Mouse (Mus musculus): ENCODE results near the gene S100a4. TPM values are rescaled to one million over a fixed set of nuclear protein-coding genes. Genes with fewer than 3 reads are reported as not detected.

The S100a4 gene
- total and polyA plus RNA-seq, 3 experiments = 1.1 TPM; not detected in 2

GRCm38 (mm10) chr3:90640981-90641380 is 37.4 kb downstream of the S100a4 start:
- TF ChIP-seq CTCF (conservative IDR thresholded peaks at IDR 0.05 in 1 of 2, IDR thresholded peaks at IDR 0.05 in 1 of 2; ENCODE audit: low read depth in 2 of 2, low read length in 2 of 2) (no peak), NELFE (IDR thresholded peaks at IDR 0.05; ENCODE audit: low read depth, low read length) (no peak), HCFC1 (IDR thresholded peaks at IDR 0.05; ENCODE audit: low read depth, low read length) (no peak), RAD21 (IDR thresholded peaks at IDR 0.05; ENCODE audit: low read depth, low read length) (no peak), CHD2 (IDR thresholded peaks at IDR 0.05; ENCODE audit: low read length) (no peak), GABPA (IDR thresholded peaks at IDR 0.05; ENCODE audit: insufficient replicate concordance, low read depth, low read length) (no peak)
- in situ Hi-C loops (cut with MboI; ENCODE audit: low pct_ligation_motif_present, low pct_unique_long_range_greater_than_20kb, low sequenced_read_pairs) = no loop called here

GRCm38 (mm10) chr3:90644220-90644619 is 40.6 kb downstream of the S100a4 start:
- no peak overlapping the region for H3K9ac ChIP-seq (ENCODE audit: insufficient read depth, low read depth)
- peak; percentile 61 for DNase-seq (ENCODE audit: extremely low read depth)
- H3K27me3 ChIP-seq (replicated peaks) = peaks cover 43% of the 10 kb centered on the region
- H3K79me2 ChIP-seq (replicated peaks; ENCODE audit: control insufficient read depth, extremely low read depth, insufficient read depth, poor library complexity, severe bottlenecking) = no peaks in the 10 kb centered on the region
- no peak overlapping the region for H3K4me2 ChIP-seq (ENCODE audit: insufficient read depth, low read depth, poor library complexity, severe bottlenecking)
- no peak overlapping the region for H3K27ac ChIP-seq (ENCODE audit: insufficient read depth, low read depth)
- in situ Hi-C loops (cut with MboI; ENCODE audit: low pct_ligation_motif_present, low pct_unique_long_range_greater_than_20kb, low sequenced_read_pairs) (no loop called here), dilution Hi-C loops (cut with MboI; ENCODE audit: extremely low pct_ligation_motif_present, extremely low pct_unique_long_range_greater_than_20kb, low sequenced_read_pairs) (no loop called here)
- H3K4me1 ChIP-seq (ENCODE audit: control insufficient read depth in 1 of 2, insufficient read depth in 2 of 2) = no peaks in the 10 kb centered on the region
- H3K4me3 ChIP-seq (replicated peaks in 1 of 3; ENCODE audit: low read depth in 2 of 3, low read length in 2 of 3, poor library complexity in 1 of 3) = no peak overlapping the region
- H3K9me3 ChIP-seq (replicated peaks; ENCODE audit: low read length) = no peaks in the 10 kb centered on the region
- no peaks in the 10 kb centered on the region for H3K36me3 ChIP-seq (replicated peaks in 1 of 2; ENCODE audit: control insufficient read depth in 1 of 2, insufficient read depth in 1 of 2, low read length in 1 of 2)
- no peak for TF ChIP-seq JUN (IDR thresholded peaks at IDR 0.05; ENCODE audit: insufficient read depth, low read depth, low read length)
- peak; percentile 58 for TF ChIP-seq SMC3 (IDR thresholded peaks at IDR 0.05; ENCODE audit: low read depth, low read length)
- TF ChIP-seq MEF2A (IDR thresholded peaks at IDR 0.05; ENCODE audit: borderline replicate concordance, low read depth, low read length) = no peak
- TF ChIP-seq ETS1 (conservative IDR thresholded peaks at IDR 0.05; ENCODE audit: low read depth, low read length) = no peak
- no peak for TF ChIP-seq USF1 (IDR thresholded peaks at IDR 0.05; ENCODE audit: low read depth, low read length)
- TF ChIP-seq NELFE (IDR thresholded peaks at IDR 0.05; ENCODE audit: low read depth, low read length) = no peak
- peak; percentile 73 to 77 for TF ChIP-seq CTCF (conservative IDR thresholded peaks at IDR 0.05 in 1 of 2, IDR thresholded peaks at IDR 0.05 in 1 of 2; ENCODE audit: low read depth in 2 of 2, low read length in 2 of 2)
- no peak for TF ChIP-seq GABPA (IDR thresholded peaks at IDR 0.05; ENCODE audit: insufficient replicate concordance, low read depth, low read length)
- no peak; the same call in none of the 2 replicates for TF ChIP-seq RAD21 (IDR thresholded peaks at IDR 0.05; ENCODE audit: low read depth, low read length)
- TF ChIP-seq POLR2A (IDR thresholded peaks at IDR 0.05; ENCODE audit: low read depth, low read length) = no peak
- TF ChIP-seq SIN3A (IDR thresholded peaks at IDR 0.05; ENCODE audit: low read length) = no peak

More at GRCm38 (mm10) chr3:90640981-90641380, 37.4 kb downstream of the S100a4 start:
- dilution Hi-C loops (cut with MboI; ENCODE audit: extremely low pct_ligation_motif_present, extremely low pct_unique_long_range_greater_than_20kb, low sequenced_read_pairs) = no loop called here
- no peak for DNase-seq (ENCODE audit: extremely low read depth)
- Histone ChIP-seq H3K27me3 (replicated peaks) (peaks cover 37% of the 10 kb centered on the region), H3K4me3 (replicated peaks in 1 of 3; ENCODE audit: low read depth in 2 of 3, low read length in 2 of 3, poor library complexity in 1 of 3) (no peak overlapping the region), H3K36me3 (replicated peaks in 1 of 2; ENCODE audit: control insufficient read depth in 1 of 2, insufficient read depth in 1 of 2, low read length in 1 of 2) (no peaks in the 10 kb centered on the region), H3K9ac (ENCODE audit: insufficient read depth, low read depth) (no peak overlapping the region), H3K27ac (ENCODE audit: insufficient read depth, low read depth) (no peak overlapping the region), H3K79me2 (replicated peaks; ENCODE audit: control insufficient read depth, extremely low read depth, insufficient read depth, poor library complexity, severe bottlenecking) (no peaks in the 10 kb centered on the region), H3K4me2 (ENCODE audit: insufficient read depth, low read depth, poor library complexity, severe bottlenecking) (no peak overlapping the region), H3K9me3 (replicated peaks; ENCODE audit: low read length) (no peaks in the 10 kb centered on the region), H3K4me1 (ENCODE audit: control insufficient read depth in 1 of 2, insufficient read depth in 2 of 2) (no peaks in the 10 kb centered on the region)

- H3K79me2 ChIP-seq (replicated peaks; ENCODE audit: control insufficient read depth, extremely low read depth, insufficient read depth, poor library complexity, severe bottlenecking) = no peaks in the 10 kb centered on the region
- in situ Hi-C loops (cut with MboI; ENCODE audit: low pct_ligation_motif_present, low pct_unique_long_range_greater_than_20kb, low sequenced_read_pairs) (no loop called here), dilution Hi-C loops (cut with MboI; ENCODE audit: extremely low pct_ligation_motif_present, extremely low pct_unique_long_range_greater_than_20kb, low sequenced_read_pairs) (no loop called here)
- H3K4me1 ChIP-seq (ENCODE audit: control insufficient read depth in 1 of 2, insufficient read depth in 2 of 2) = no peaks in the 10 kb centered on the region
- TF ChIP-seq SIN3A (IDR thresholded peaks at IDR 0.05; ENCODE audit: low read length) (no peak), GABPA (IDR thresholded peaks at IDR 0.05; ENCODE audit: insufficient replicate concordance, low read depth, low read length) (no peak), CHD1 (IDR thresholded peaks at IDR 0.05; ENCODE audit: low read depth, low read length) (no peak), ZMIZ1 (IDR thresholded peaks at IDR 0.05; ENCODE audit: low read depth, low read length) (no peak), KAT2A (IDR thresholded peaks at IDR 0.05; ENCODE audit: insufficient replicate concordance, low read length) (no peak), MXI1 (IDR thresholded peaks at IDR 0.05; ENCODE audit: low read depth, low read length) (no peak), NRF1 (IDR thresholded peaks at IDR 0.05; ENCODE audit: low read depth, low read length) (no peak), ZC3H11A (IDR thresholded peaks at IDR 0.05; ENCODE audit: low read depth, low read length) (no peak), PAX5 (IDR thresholded peaks at IDR 0.05; ENCODE audit: low read length) (no peak), MAZ (IDR thresholded peaks at IDR 0.05; ENCODE audit: low read depth, low read length) (no peak), MYC (IDR thresholded peaks at IDR 0.05; ENCODE audit: low read depth, low read length) (no peak), RCOR1 (conservative IDR thresholded peaks at IDR 0.05; ENCODE audit: low read depth, low read length) (no peak), ELF1 (IDR thresholded peaks at IDR 0.05; ENCODE audit: low read depth, low read length) (no peak), USF2 (conservative IDR thresholded peaks at IDR 0.05; ENCODE audit: low read depth, low read length) (no peak)
- H3K4me3 ChIP-seq (replicated peaks in 1 of 3; ENCODE audit: low read depth in 2 of 3, low read length in 2 of 3, poor library complexity in 1 of 3) = no peak overlapping the region
- no peak for DNase-seq (ENCODE audit: extremely low read depth)
- H3K4me2 ChIP-seq (ENCODE audit: insufficient read depth, low read depth, poor library complexity, severe bottlenecking) = no peak overlapping the region
- H3K27me3 ChIP-seq (replicated peaks) = peaks cover 46% of the 10 kb centered on the region
- no peak overlapping the region for H3K27ac ChIP-seq (ENCODE audit: insufficient read depth, low read depth)
- H3K9me3 ChIP-seq (replicated peaks; ENCODE audit: low read length) = no peaks in the 10 kb centered on the region
- no peak overlapping the region for H3K9ac ChIP-seq (ENCODE audit: insufficient read depth, low read depth)
- no peaks in the 10 kb centered on the region for H3K36me3 ChIP-seq (replicated peaks in 1 of 2; ENCODE audit: control insufficient read depth in 1 of 2, insufficient read depth in 1 of 2, low read length in 1 of 2)
Measured at GRCm38 (mm10) chr3:90647291-90647690, 43.7 kb downstream of the S100a4 start.

Data from CH12.LX (cell line).